Mouse (Mus musculus) CH12.LX (cell line): ENCODE measurements at regions not wholly inside any gene's neighbourhood (a gene's known extent, or its start where the extent isn't known, plus 50 kb on each side); places are given as distances from the start of the nearest gene placed in this dataset.

ENCODE experiments used
- DNase-seq: peaks from one replicate; pipeline ENCODE4 v3.0.0-alpha.2; 2013; ENCODE audit errors: extremely low read depth
- H3K27ac ChIP-seq: 2 replicates; pipeline ENCODE4 v1.5.1; 2012; ENCODE audit warnings: low read depth, mild to moderate bottlenecking, control low read depth, moderate library complexity; ENCODE audit not compliant: insufficient read depth
- H3K27me3 ChIP-seq: replicated peaks from 2 replicates; pipeline ENCODE3; 2012; ENCODE audit warnings: inconsistent platforms
- H3K36me3 ChIP-seq, 2 experiments: replicated peaks in 1 of 2; 2 replicates each; pipeline versions ENCODE3 to v1.6.1; 2012; ENCODE audit warnings: inconsistent platforms in 1 of 2, low read length in 1 of 2, mild to moderate bottlenecking in 1 of 2, mixed read lengths in 1 of 2, moderate library complexity in 1 of 2; ENCODE audit not compliant: control insufficient read depth in 1 of 2, insufficient read depth in 1 of 2
- H3K4me1 ChIP-seq, 2 experiments: 2 replicates each; pipeline ENCODE4 v1.6.1; 2012; ENCODE audit warnings: inconsistent platforms in 1 of 2, moderate library complexity in 1 of 2; ENCODE audit not compliant: insufficient read depth in 2 of 2, control insufficient read depth in 1 of 2
- H3K4me2 ChIP-seq: 2 replicates; pipeline ENCODE4 v1.6.1; 2012; ENCODE audit warnings: low read depth, mild to moderate bottlenecking, control low read depth; ENCODE audit not compliant: poor library complexity, insufficient read depth, severe bottlenecking
- H3K4me3 ChIP-seq, 3 experiments: fragments of 150-350 bp in 1 of 3; sonication (generic) in 1 of 3; replicated peaks in 1 of 3; 2 replicates each; pipeline versions ENCODE3 to v1.5.1; 2011 to 2012; ENCODE audit warnings: low read depth in 2 of 3, low read length in 2 of 3, mild to moderate bottlenecking in 2 of 3, moderate library complexity in 2 of 3, control low read depth in 1 of 3, improper control_type of control experiment in 1 of 3, inconsistent platforms in 1 of 3, mixed read lengths in 1 of 3; ENCODE audit not compliant: poor library complexity in 1 of 3
- H3K79me2 ChIP-seq: replicated peaks from 2 replicates; pipeline ENCODE4 v1.6.1; 2012; ENCODE audit warnings: mild to moderate bottlenecking, moderate library complexity; ENCODE audit not compliant: control insufficient read depth, poor library complexity, insufficient read depth, severe bottlenecking; ENCODE audit errors: extremely low read depth
- H3K9ac ChIP-seq: 2 replicates; pipeline ENCODE4 v1.6.1; 2012; ENCODE audit warnings: low read depth, mild to moderate bottlenecking, control low read depth, moderate library complexity; ENCODE audit not compliant: insufficient read depth
- H3K9me3 ChIP-seq: replicated peaks from 2 replicates; pipeline ENCODE3; 2012; ENCODE audit warnings: low read length, inconsistent platforms, mixed read lengths
- BHLHE40 ChIP-seq: IDR thresholded peaks from 2 replicates; pipeline ENCODE4 v1.6.1; 2011; ENCODE audit warnings: mild to moderate bottlenecking, low read depth, low read length, improper control_type of control experiment
- CHD1 ChIP-seq: IDR thresholded peaks from 2 replicates; pipeline ENCODE4 v1.6.1; 2012; ENCODE audit warnings: low read depth, low read length, improper control_type of control experiment, inconsistent platforms
- CHD2 ChIP-seq: IDR thresholded peaks from 2 replicates; pipeline ENCODE4 v1.6.1; 2011; ENCODE audit warnings: low read length, improper control_type of control experiment
- CTCF ChIP-seq, 2 experiments: IDR thresholded peaks in 1 of 2; conservative IDR thresholded peaks in 1 of 2; 2 replicates each; pipeline ENCODE4 v1.5.1; 2011 to 2012; ENCODE audit warnings: low read depth in 2 of 2, low read length in 2 of 2, improper control_type of control experiment in 1 of 2, inconsistent platforms in 1 of 2, mild to moderate bottlenecking in 1 of 2, moderate library complexity in 1 of 2
- ELF1 ChIP-seq: IDR thresholded peaks from 2 replicates; pipeline ENCODE4 v1.6.1; 2014; ENCODE audit warnings: low read depth, mild to moderate bottlenecking, inconsistent platforms, low read length, improper control_type of control experiment
- EP300 ChIP-seq: IDR thresholded peaks from 2 replicates; pipeline ENCODE4 v1.6.1; 2011; ENCODE audit warnings: low read length, improper control_type of control experiment
- ETS1 ChIP-seq: conservative IDR thresholded peaks from 2 replicates; pipeline ENCODE4 v1.6.1; 2012; ENCODE audit warnings: low read depth, mild to moderate bottlenecking, inconsistent platforms, low read length, improper control_type of control experiment, moderate library complexity
- GABPA ChIP-seq: IDR thresholded peaks from 2 replicates; pipeline ENCODE4 v1.6.1; 2012; ENCODE audit warnings: low read depth, low read length, improper control_type of control experiment, inconsistent platforms; ENCODE audit not compliant: insufficient replicate concordance
- HCFC1 ChIP-seq: IDR thresholded peaks from 2 replicates; pipeline ENCODE4 v1.6.1; 2012; ENCODE audit warnings: low read depth, mild to moderate bottlenecking, inconsistent platforms, low read length, improper control_type of control experiment
- IRF4 ChIP-seq: IDR thresholded peaks from 2 replicates; pipeline ENCODE4 v1.6.1; 2014; ENCODE audit warnings: low read depth, mild to moderate bottlenecking, inconsistent platforms, low read length, improper control_type of control experiment
- JUN ChIP-seq: IDR thresholded peaks from 2 replicates; pipeline ENCODE4 v1.6.1; 2011; ENCODE audit warnings: low read depth, mild to moderate bottlenecking, low read length, improper control_type of control experiment, moderate library complexity; ENCODE audit not compliant: insufficient read depth
- JUND ChIP-seq: conservative IDR thresholded peaks from 2 replicates; pipeline ENCODE4 v1.6.1; 2011; ENCODE audit warnings: low read depth, low read length, improper control_type of control experiment
- KAT2A ChIP-seq: IDR thresholded peaks from 2 replicates; pipeline ENCODE4 v1.6.1; 2012; ENCODE audit warnings: low read length, improper control_type of control experiment, inconsistent platforms; ENCODE audit not compliant: insufficient replicate concordance
- MAFK ChIP-seq: IDR thresholded peaks from 2 replicates; pipeline ENCODE4 v1.6.1; 2011; ENCODE audit warnings: low read length, improper control_type of control experiment; ENCODE audit not compliant: insufficient replicate concordance
- MAZ ChIP-seq: IDR thresholded peaks from 2 replicates; pipeline ENCODE4 v1.6.1; 2012; ENCODE audit warnings: low read depth, mild to moderate bottlenecking, inconsistent platforms, low read length, improper control_type of control experiment, moderate library complexity
- MXI1 ChIP-seq: IDR thresholded peaks from 2 replicates; pipeline ENCODE4 v1.6.1; 2011; ENCODE audit warnings: mild to moderate bottlenecking, low read depth, low read length, improper control_type of control experiment
- MYC ChIP-seq: IDR thresholded peaks from 2 replicates; pipeline ENCODE4 v1.6.1; 2011; ENCODE audit warnings: low read depth, mild to moderate bottlenecking, improper control_type of control experiment, low read length
- NRF1 ChIP-seq: IDR thresholded peaks from 2 replicates; pipeline ENCODE4 v1.6.1; 2014; ENCODE audit warnings: low read depth, mild to moderate bottlenecking, inconsistent platforms, low read length, improper control_type of control experiment, moderate library complexity
- PAX5 ChIP-seq: IDR thresholded peaks from 2 replicates; pipeline ENCODE4 v1.6.1; 2012; ENCODE audit warnings: low read length, inconsistent platforms, mixed read lengths
- POLR2AphosphoS2 ChIP-seq: IDR thresholded peaks from 2 replicates; pipeline ENCODE4 v1.6.1; 2011; ENCODE audit warnings: low read depth, low read length, improper control_type of control experiment
- RAD21 ChIP-seq: IDR thresholded peaks from 2 replicates; pipeline ENCODE4 v1.6.1; 2011; ENCODE audit warnings: low read depth, mild to moderate bottlenecking, low read length, improper control_type of control experiment, moderate library complexity
- RCOR1 ChIP-seq: conservative IDR thresholded peaks from 2 replicates; pipeline ENCODE4 v1.6.1; 2012; ENCODE audit warnings: low read depth, mild to moderate bottlenecking, inconsistent platforms, low read length, improper control_type of control experiment
- SIN3A ChIP-seq: IDR thresholded peaks from 2 replicates; pipeline ENCODE4 v1.6.1; 2012; ENCODE audit warnings: low read length, improper control_type of control experiment, inconsistent platforms
- SMC3 ChIP-seq: IDR thresholded peaks from 2 replicates; pipeline ENCODE4 v1.6.1; 2011; ENCODE audit warnings: low read depth, low read length, improper control_type of control experiment
- TBP ChIP-seq: conservative IDR thresholded peaks from 2 replicates; pipeline ENCODE4 v1.6.1; 2011; ENCODE audit warnings: low read depth, low read length, improper control_type of control experiment
- TCF12 ChIP-seq: IDR thresholded peaks from 2 replicates; pipeline ENCODE4 v1.6.1; 2014; ENCODE audit warnings: low read depth, mild to moderate bottlenecking, inconsistent platforms, low read length, improper control_type of control experiment
- UBTF ChIP-seq: IDR thresholded peaks from 2 replicates; pipeline ENCODE4 v1.6.1; 2012; ENCODE audit warnings: low read depth, mild to moderate bottlenecking, inconsistent platforms, low read length, improper control_type of control experiment, moderate library complexity
- USF1 ChIP-seq: IDR thresholded peaks from 2 replicates; pipeline ENCODE4 v1.6.1; 2014; ENCODE audit warnings: low read depth, mild to moderate bottlenecking, inconsistent platforms, low read length, improper control_type of control experiment
- USF2 ChIP-seq: conservative IDR thresholded peaks from 2 replicates; pipeline ENCODE4 v1.6.1; 2011; ENCODE audit warnings: low read depth, low read length, improper control_type of control experiment
- ZC3H11A ChIP-seq: IDR thresholded peaks from 2 replicates; pipeline ENCODE4 v1.6.1; 2012; ENCODE audit warnings: low read depth, mild to moderate bottlenecking, inconsistent platforms, low read length, improper control_type of control experiment
- ZKSCAN1 ChIP-seq: IDR thresholded peaks from 2 replicates; pipeline ENCODE4 v1.6.1; 2012; ENCODE audit warnings: low read depth, inconsistent platforms, low read length, improper control_type of control experiment, borderline replicate concordance
- ZMIZ1 ChIP-seq: IDR thresholded peaks from 2 replicates; pipeline ENCODE4 v1.6.1; 2012; ENCODE audit warnings: low read depth, mild to moderate bottlenecking, inconsistent platforms, low read length, improper control_type of control experiment
- ZNF384 ChIP-seq: IDR thresholded peaks from 2 replicates; pipeline ENCODE4 v1.6.1; 2012; ENCODE audit warnings: low read depth, low read length, improper control_type of control experiment, inconsistent platforms
- dilution Hi-C: fragments of 300-500 bp; cut with MboI; formaldehyde crosslinking; loops from 2 replicates; pipeline ENCODE4 v1.14.3; 2020; ENCODE audit warnings: low sequenced_read_pairs; ENCODE audit not compliant: extremely low pct_unique_long_range_greater_than_20kb, extremely low pct_ligation_motif_present
- in situ Hi-C: fragments of 300-500 bp; cut with MboI; formaldehyde crosslinking; loops from 3 replicates; pipeline ENCODE4 v1.14.3; 2019; ENCODE audit warnings: low sequenced_read_pairs, low pct_ligation_motif_present, low pct_unique_long_range_greater_than_20kb, mixed read lengths

- Histone ChIP-seq H3K4me3 (no peak overlapping the region), H3K27me3 (no peaks in the 10 kb centered on the region), H3K4me2 (no peak overlapping the region), H3K9me3 (no peaks in the 10 kb centered on the region), H3K4me1 (peaks cover 13 to 30% of the 10 kb centered on the region in 2 experiments; a peak in 3 of 4 replicates), H3K36me3 (no peaks in the 10 kb centered on the region), H3K27ac (no peak overlapping the region), H3K9ac (no peak overlapping the region), H3K79me2 (no peaks in the 10 kb centered on the region)
- no peak for TF ChIP-seq JUND
- TF ChIP-seq USF2 = no peak
- TF ChIP-seq ZC3H11A = no peak
- no peak for TF ChIP-seq SMC3
- in situ Hi-C loops (no loop called here), dilution Hi-C loops (no loop called here)
- DNase-seq = no peak
Measured at GRCm38 (mm10) chr16:55480745-55481144, 183.0 kb upstream of the Zpld1 start.

GRCm38 (mm10) chr16:55480304-55480703 is 182.5 kb upstream of the Zpld1 start:
- Histone ChIP-seq H3K79me2 (no peaks in the 10 kb centered on the region), H3K27ac (no peak overlapping the region), H3K4me3 (no peak overlapping the region), H3K36me3 (no peaks in the 10 kb centered on the region), H3K9ac (no peak overlapping the region), H3K27me3 (no peaks in the 10 kb centered on the region), H3K4me2 (no peak overlapping the region), H3K9me3 (no peaks in the 10 kb centered on the region), H3K4me1 (peaks cover 13 to 30% of the 10 kb centered on the region in 2 experiments; a peak in 3 of 4 replicates)
- dilution Hi-C loops (no loop called here), in situ Hi-C loops (no loop called here)
- peak; percentile 70 for DNase-seq
- TF ChIP-seq IRF4 (no peak; the same call in 1 of the 2 replicates), MYC (0 out of 2 replicates have a peak, but pooled peaks have one; percentile 11), ZC3H11A (peak; percentile 80), JUND (no peak), TBP (no peak), RAD21 (peak; percentile 89), MAFK (no peak), CTCF (conservative IDR thresholded peaks at IDR 0.05 in 1 of 2, IDR thresholded peaks at IDR 0.05 in 1 of 2; ENCODE audit: low read depth in 2 of 2, low read length in 2 of 2) (peak; percentile 30 to 82; a peak in 2 of 4 replicates), TCF12 (no peak), PAX5 (no peak), BHLHE40 (no peak), KAT2A (no peak), HCFC1 (no peak), USF1 (no peak), ZNF384 (peak; percentile 94), CHD2 (no peak), GABPA (no peak), MXI1 (no peak), NRF1 (no peak), USF2 (no peak), SIN3A (0 out of 2 replicates have a peak, but pooled peaks have one; percentile 18), POLR2AphosphoS2 (no peak), ETS1 (no peak), SMC3 (peak; percentile 77), JUN (no peak), MAZ (no peak), ELF1 (no peak), ZKSCAN1 (no peak), ZMIZ1 (no peak), RCOR1 (no peak), EP300 (no peak), UBTF (no peak), CHD1 (no peak)
